Mouse (Mus musculus) forebrain, embryonic 12.5 days (tissue): ENCODE data around the gene Farsa. TPM values are rescaled to one million over a fixed set of nuclear protein-coding genes. Genes with fewer than 3 reads are reported as not detected.

Experiments
- ATAC-seq: fragments of 200-750 bp; cut with Nextera tagmentation; 2 replicates; pipeline ENCODE4 v1.8.0; 2017; ENCODE audit warnings: moderate TSS enrichment; ENCODE audit not compliant: low FRiP score
- H3K27ac ChIP-seq: fragments of 300-500 bp; sonication (generic); 2 replicates; pipeline ENCODE4 v1.5.1; 2016; ENCODE audit warnings: mild to moderate bottlenecking
- H3K27me3 ChIP-seq: fragments of 300-500 bp; sonication (generic); 2 replicates; pipeline ENCODE4 v1.6.1; 2016; ENCODE audit warnings: mild to moderate bottlenecking
- H3K36me3 ChIP-seq: fragments of 300-500 bp; sonication (generic); replicated peaks from 2 replicates; pipeline ENCODE4 v1.6.1; 2016; ENCODE audit warnings: mild to moderate bottlenecking
- H3K4me1 ChIP-seq: fragments of 300-500 bp; sonication (generic); 2 replicates; pipeline ENCODE4 v1.6.1; 2016
- H3K4me2 ChIP-seq: fragments of 300-500 bp; sonication (generic); 2 replicates; pipeline ENCODE4 v1.6.1; 2016; ENCODE audit warnings: mild to moderate bottlenecking, moderate library complexity
- H3K4me3 ChIP-seq: fragments of 300-500 bp; sonication (generic); replicated peaks from 2 replicates; pipeline ENCODE4 v1.5.1; 2016; ENCODE audit warnings: mild to moderate bottlenecking
- H3K9ac ChIP-seq: fragments of 300-500 bp; sonication (generic); 2 replicates; pipeline ENCODE4 v1.6.1; 2016; ENCODE audit warnings: mild to moderate bottlenecking
- H3K9me3 ChIP-seq: fragments of 300-500 bp; sonication (generic); 2 replicates; pipeline ENCODE4 v1.6.1; 2016
- WGBS: fragments of 180-500 bp; shearing (Covaris S2); methylation state at CpG from one replicate; pipeline ENCODE4 v1.1.7; 2016; 5-methylcytosine and 5-hydroxymethylcytosine counted together
- polyA plus RNA-seq: library from polyadenylated mRNA; unstranded; fragments of >200 nt; fragmentation: Nextera tagmentation; extraction: Ambion mirVana; gene quantifications from 2 replicates; pipeline ENCODE4 v1.2.1, GENCODE M21; 2016

The Farsa gene
- polyA plus RNA-seq, 1 experiment from 2014 or later: 111 TPM

DNA sequence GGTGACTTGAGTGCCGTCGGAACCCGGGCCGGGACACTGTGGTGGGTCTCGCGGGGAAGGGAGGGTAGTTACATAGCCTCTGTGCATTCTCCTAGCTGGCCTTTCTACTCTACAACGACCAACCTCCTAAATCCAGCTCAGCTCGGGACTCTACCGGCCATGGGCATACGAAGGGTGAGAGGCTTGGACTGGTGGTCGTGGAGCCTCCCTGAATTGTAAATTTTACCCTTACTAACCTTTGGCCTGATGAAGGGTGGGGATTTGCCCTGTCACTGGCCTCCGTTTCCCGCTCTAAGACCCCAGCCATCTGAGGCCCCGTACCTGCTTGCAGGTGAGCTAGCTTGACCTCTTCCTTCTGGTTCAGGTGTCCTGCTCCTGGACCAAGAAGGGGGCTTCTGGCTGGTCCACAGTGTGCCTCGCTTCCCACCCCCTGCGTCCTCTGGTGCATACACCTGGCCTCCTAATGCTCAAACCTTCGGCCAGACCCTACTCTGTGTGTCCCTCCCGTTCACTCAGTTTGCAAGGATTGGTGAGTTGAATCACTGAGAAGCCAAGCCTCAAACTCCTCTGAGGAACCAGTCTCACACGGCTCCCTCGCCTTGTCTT lies 52.5 kb downstream of the Farsa start:
- Histone ChIP-seq H3K4me3 (peak overlapping the region; percentile 50), H3K27me3 (peaks cover 63% of the 10 kb centered on the region), H3K9ac (peak overlapping the region; percentile 62), H3K36me3 (peaks cover 34% of the 10 kb centered on the region), H3K4me1 (peaks cover 25% of the 10 kb centered on the region), H3K9me3 (no peaks in the 10 kb centered on the region), H3K27ac (no peak overlapping the region), H3K4me2 (peak overlapping the region; percentile 78)
- peak; percentile 18; the same call in 1 of the 2 replicates for ATAC-seq
- WGBS: 49% methylated on average over 20 of the region's 20 CpGs

DNA sequence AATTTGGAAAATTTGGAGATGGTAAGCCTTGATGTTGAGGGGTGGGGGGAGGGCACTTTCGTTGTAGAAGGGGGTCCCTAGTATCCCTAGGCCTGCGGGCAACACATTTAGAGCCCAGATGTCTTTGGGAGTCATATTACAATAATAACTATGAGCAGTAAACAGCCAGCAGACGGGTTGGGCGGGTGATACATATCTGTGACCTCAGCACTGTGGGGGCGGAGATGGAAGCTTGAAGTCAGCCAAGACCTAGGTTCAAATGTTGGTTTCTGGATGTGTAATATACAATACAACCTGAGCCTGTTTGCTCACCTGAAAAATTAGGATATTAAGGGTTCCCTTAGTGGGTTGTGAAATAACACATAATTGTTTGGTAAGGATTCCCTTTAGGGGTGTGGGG lies 53.2 kb downstream of the Farsa start:
- H3K36me3 ChIP-seq: peaks cover 41% of the 10 kb centered on the region
- H3K9ac ChIP-seq: no peak overlapping the region
- H3K27ac ChIP-seq: no peak overlapping the region
- ATAC-seq: no peak
- H3K4me1 ChIP-seq: peaks cover 25% of the 10 kb centered on the region
- peaks cover 64% of the 10 kb centered on the region for H3K27me3 ChIP-seq
- no peak overlapping the region for H3K4me2 ChIP-seq
- WGBS: 90% methylated on average over 5 of the region's 5 CpGs
- H3K9me3 ChIP-seq: no peaks in the 10 kb centered on the region
- no peak overlapping the region for H3K4me3 ChIP-seq

DNA sequence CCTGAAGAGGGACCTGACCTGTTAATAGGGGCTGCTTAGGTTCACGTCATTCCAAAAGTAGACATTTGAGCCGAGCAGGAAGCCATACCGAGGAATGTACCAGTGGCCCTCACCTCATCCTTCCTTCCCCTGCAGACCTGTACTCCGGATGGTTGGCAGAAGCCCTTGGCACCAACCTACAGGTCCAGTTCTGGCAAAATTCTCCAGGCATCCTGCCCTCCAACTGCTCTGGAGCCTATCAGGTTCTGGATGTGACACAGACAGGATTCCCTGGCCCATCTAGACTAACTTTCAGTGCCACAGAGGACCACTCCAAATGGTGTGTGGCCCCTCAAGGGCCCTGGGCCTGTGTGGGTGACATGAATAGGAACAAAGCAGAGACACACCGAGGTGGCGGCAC lies 53.8 kb downstream of the Farsa start:
- Histone ChIP-seq H3K9ac (no peak overlapping the region), H3K4me3 (no peak overlapping the region), H3K9me3 (no peaks in the 10 kb centered on the region), H3K27me3 (peaks cover 68% of the 10 kb centered on the region), H3K27ac (no peak overlapping the region), H3K36me3 (peaks cover 47% of the 10 kb centered on the region), H3K4me2 (no peak overlapping the region), H3K4me1 (peaks cover 25% of the 10 kb centered on the region)
- 80% methylated on average over 6 of the region's 6 CpGs for WGBS
- ATAC-seq: no peak

DNA sequence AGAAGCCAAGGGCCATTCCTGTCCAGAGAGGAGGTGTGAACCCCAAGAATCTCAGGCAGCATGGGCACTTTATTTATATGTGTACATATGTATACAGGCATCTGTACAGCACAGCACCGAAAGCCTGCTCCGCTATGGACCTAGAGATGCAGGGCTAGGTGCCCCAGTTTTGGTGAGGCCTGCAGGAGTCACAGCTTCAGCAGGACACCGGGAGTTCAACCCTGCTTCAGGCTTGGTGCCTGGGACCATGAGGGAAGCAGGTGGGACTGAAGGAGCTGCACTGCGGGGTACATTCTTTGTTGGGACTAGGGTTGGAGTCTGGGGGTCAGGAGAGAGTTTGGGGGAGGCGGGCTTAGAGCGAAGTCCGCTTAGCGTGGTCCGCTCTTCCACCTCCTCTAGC lies 55.1 kb downstream of the Farsa start:
- Histone ChIP-seq H3K27ac (no peak overlapping the region), H3K4me1 (peaks cover 25% of the 10 kb centered on the region), H3K4me3 (no peak overlapping the region), H3K36me3 (peaks cover 59% of the 10 kb centered on the region), H3K9ac (no peak overlapping the region), H3K4me2 (no peak overlapping the region), H3K27me3 (peaks cover 74% of the 10 kb centered on the region), H3K9me3 (no peaks in the 10 kb centered on the region)
- no peak for ATAC-seq
- 87% methylated on average over 9 of the region's 9 CpGs for WGBS

DNA sequence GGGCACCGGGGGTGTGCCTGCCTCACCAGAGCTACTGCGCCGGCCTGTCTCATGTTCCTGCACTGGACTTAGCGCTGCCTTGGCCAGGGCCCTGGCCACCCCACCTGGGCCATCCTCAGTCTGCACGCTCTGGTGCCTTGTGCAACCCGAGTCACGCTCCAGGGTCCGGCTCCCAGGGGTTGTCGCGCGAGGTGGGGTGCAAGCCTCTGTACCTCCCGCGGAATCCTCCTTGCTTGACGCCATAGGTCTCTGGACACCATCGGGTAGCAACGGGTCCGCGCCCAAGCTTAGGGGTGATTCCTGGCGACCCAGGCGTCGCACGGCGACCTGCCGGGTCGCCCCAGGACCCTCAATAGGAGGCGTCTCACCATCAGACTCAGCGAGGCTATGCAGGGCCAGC lies 55.6 kb downstream of the Farsa start:
- Histone ChIP-seq H3K9me3 (no peaks in the 10 kb centered on the region), H3K36me3 (peaks cover 65% of the 10 kb centered on the region), H3K27me3 (peaks cover 79% of the 10 kb centered on the region), H3K4me1 (peaks cover 25% of the 10 kb centered on the region), H3K4me2 (peak overlapping the region; percentile 66), H3K4me3 (peak overlapping the region; percentile 37), H3K27ac (no peak overlapping the region), H3K9ac (0 out of 2 replicates have a peak overlapping the region, but pooled peaks have one; percentile 40)
- 25% methylated on average over 27 of the region's 27 CpGs for WGBS
- no peak for ATAC-seq

DNA sequence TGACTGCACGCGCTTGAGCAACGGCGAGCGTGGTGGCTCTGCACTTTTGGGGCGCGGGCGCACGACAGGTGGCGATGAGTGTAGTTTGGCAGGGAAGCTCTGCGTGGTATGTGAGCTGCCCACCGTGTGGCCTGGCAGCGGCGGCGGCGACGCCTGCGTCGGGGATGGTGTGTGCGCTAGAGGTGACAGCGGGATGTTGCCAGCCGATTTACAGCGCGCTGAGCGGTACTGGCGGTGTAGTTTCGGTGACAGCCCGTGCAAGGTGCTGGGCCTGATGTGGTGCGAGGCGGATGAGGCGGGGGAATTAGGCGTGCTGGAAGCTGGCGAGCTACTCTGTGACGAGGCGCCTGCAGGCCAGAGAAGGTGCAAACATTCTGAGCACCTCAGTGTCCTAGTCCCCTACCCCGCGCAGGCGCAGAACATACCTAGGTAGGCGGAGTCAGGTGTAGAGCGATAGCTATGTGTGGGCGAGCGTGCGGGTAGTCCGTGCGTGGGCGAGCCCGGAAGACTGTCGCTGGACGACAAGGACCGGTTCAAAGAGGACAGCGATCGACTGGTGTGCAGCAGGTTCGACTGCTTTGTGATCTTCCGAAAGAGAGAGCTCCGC lies 56.2 kb downstream of the Farsa start:
- H3K36me3 ChIP-seq: peaks cover 68% of the 10 kb centered on the region
- peak overlapping the region; percentile 40; the same call in 1 of the 2 replicates for H3K9ac ChIP-seq
- H3K4me2 ChIP-seq: peak overlapping the region; percentile 66
- WGBS: 2% methylated on average over 55 of the region's 55 CpGs
- peaks cover 24% of the 10 kb centered on the region for H3K4me1 ChIP-seq
- ATAC-seq: no peak
- no peak overlapping the region for H3K27ac ChIP-seq
- H3K27me3 ChIP-seq: peaks cover 85% of the 10 kb centered on the region
- H3K9me3 ChIP-seq: no peaks in the 10 kb centered on the region
- peak overlapping the region; percentile 37 for H3K4me3 ChIP-seq

DNA sequence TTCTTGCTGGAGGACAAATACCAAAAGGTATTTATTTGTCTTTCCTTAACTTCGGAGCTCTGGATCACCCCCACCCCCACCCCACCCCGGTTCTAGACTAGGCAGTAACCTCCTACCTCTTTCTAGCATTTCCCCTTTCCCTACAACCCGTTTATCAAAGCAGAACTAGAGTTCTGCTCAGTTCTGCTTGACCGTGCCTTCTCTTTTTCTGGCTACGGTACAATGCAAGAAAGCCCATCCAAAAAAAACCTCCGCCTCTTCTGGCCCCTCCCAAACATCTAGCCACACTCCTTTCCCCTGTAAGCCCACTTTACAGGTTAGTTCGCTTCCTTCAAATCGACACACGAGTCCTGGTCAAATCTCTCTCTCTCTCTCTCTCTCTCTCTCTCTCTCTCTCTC lies 56.7 kb downstream of the Farsa start:
- H3K27ac ChIP-seq: no peak overlapping the region
- 13% methylated on average over 9 of the region's 9 CpGs for WGBS

DNA sequence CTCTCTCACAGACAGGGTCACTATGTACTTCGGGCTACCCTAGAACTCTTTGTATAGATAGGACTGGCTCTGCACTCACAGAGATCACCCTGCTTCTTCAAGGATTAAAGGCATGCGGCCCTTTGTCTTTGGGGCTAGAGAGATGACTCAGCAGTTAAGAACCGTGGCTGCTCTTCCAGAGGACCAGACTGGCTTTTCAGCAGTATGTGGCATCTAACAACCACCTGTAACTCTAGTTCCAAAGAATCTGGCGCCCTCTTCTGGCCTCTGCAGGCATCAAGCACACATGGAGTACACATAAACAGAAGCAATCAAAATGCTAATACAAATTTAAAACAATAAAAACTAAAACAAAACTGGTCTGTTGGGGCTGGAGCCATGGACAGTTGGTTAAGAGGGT lies 57.2 kb downstream of the Farsa start:
- H3K4me2 ChIP-seq: peak overlapping the region; percentile 66; the same call in 1 of the 2 replicates
- WGBS: 49% methylated on average over 4 of the region's 4 CpGs
- H3K27ac ChIP-seq: no peak overlapping the region
- peaks cover 75% of the 10 kb centered on the region for H3K36me3 ChIP-seq
- ATAC-seq: no peak
- no peaks in the 10 kb centered on the region for H3K9me3 ChIP-seq
- H3K4me3 ChIP-seq: no peak overlapping the region
- peak overlapping the region; percentile 40; the same call in 1 of the 2 replicates for H3K9ac ChIP-seq
- H3K27me3 ChIP-seq: peaks cover 92% of the 10 kb centered on the region
- H3K4me1 ChIP-seq: peaks cover 19% of the 10 kb centered on the region

More for the DNA sequence above, 56.7 kb downstream of the Farsa start:
- Histone ChIP-seq H3K4me2 (peak overlapping the region; percentile 66), H3K4me1 (peaks cover 23% of the 10 kb centered on the region), H3K4me3 (peak overlapping the region; percentile 37), H3K9me3 (no peaks in the 10 kb centered on the region), H3K27me3 (peaks cover 90% of the 10 kb centered on the region), H3K9ac (peak overlapping the region; percentile 40; the same call in 1 of the 2 replicates), H3K36me3 (peaks cover 70% of the 10 kb centered on the region)
- no peak for ATAC-seq

DNA sequence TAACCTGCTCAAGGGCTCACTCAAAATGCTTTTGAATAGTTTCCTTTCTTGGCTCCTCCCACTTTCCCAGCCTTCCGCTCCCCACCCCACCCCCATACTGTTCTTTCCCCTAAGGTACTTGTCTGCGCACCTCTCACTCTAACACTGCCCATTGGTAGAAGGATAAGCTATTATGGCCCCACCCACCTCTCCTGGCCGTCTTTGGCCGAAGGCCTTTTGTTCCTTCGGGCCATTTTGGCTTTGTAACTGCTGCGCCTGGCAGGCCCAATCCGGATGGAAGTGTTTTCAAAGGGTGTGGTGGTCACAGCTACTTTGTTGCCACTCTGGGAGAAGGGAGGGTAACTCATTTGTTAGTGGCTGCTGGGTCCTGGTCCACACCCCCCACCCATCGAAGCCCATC lies 58.5 kb downstream of the Farsa start:
- Histone ChIP-seq H3K9me3 (no peaks in the 10 kb centered on the region), H3K27me3 (peaks cover 83% of the 10 kb centered on the region), H3K36me3 (peaks cover 84% of the 10 kb centered on the region), H3K4me1 (peaks cover 14% of the 10 kb centered on the region), H3K27ac (no peak overlapping the region), H3K9ac (no peak overlapping the region), H3K4me3 (no peak overlapping the region), H3K4me2 (no peak overlapping the region)
- no peak for ATAC-seq
- WGBS: 89% methylated on average over 8 of the region's 8 CpGs

DNA sequence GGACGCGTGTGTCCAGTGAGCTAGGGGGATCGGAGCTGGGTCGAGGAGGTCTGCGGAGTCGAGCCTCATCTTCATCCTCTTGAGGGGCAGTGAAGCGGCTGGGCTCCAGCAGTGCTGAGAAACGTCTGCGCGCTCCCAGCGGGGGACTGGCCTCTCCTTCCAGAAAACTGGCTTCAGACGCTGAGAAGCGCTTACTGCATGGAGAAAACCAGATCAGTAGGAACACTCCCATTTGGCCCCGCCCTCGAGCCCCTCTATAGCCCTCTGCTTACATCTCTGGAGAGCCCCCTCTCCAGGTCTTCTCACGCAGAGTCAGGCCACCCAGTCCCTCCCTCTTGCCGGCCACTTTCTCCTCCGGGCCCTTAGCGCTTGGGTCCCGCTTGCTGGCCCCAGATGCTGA lies 61.0 kb downstream of the Farsa start:
- peaks cover 81% of the 10 kb centered on the region for H3K36me3 ChIP-seq
- no peaks in the 10 kb centered on the region for H3K9me3 ChIP-seq
- H3K27me3 ChIP-seq: peaks cover 57% of the 10 kb centered on the region
- H3K4me3 ChIP-seq: no peak overlapping the region
- 30% methylated on average over 20 of the region's 20 CpGs for WGBS
- no peak overlapping the region for H3K9ac ChIP-seq
- no peak for ATAC-seq
- H3K27ac ChIP-seq: no peak overlapping the region
- peaks cover 8% of the 10 kb centered on the region for H3K4me1 ChIP-seq
- H3K4me2 ChIP-seq: no peak overlapping the region

DNA sequence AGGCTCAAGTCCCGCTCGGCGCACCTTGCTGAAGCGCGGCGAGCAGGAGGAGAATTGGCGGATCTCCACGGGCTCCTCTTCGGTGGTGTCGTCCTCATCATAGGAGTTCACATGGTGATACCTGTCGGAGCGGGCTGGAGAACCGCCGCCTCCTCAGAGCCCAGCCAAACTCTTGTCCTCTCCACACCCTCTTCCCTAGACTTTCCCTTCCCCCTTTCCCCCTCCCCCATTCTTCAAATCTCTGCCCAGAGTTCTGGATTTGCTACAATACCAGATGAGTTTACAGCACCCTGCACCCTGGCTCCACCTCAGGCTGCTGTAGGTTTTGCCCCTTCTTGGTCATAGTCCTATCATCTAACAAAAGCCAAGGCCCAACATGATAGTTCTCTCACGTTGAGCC lies 61.9 kb downstream of the Farsa start:
- Histone ChIP-seq H3K9me3 (no peaks in the 10 kb centered on the region), H3K4me1 (no peaks in the 10 kb centered on the region), H3K4me2 (no peak overlapping the region), H3K4me3 (no peak overlapping the region), H3K36me3 (peaks cover 83% of the 10 kb centered on the region), H3K27ac (no peak overlapping the region), H3K27me3 (peaks cover 49% of the 10 kb centered on the region), H3K9ac (no peak overlapping the region)
- no peak for ATAC-seq
- WGBS: 92% methylated on average over 15 of the region's 15 CpGs
